Mouse (Mus musculus) cortical plate, adult 2 months (tissue): ENCODE results near the gene Epha7. TPM values are rescaled to one million over a fixed set of nuclear protein-coding genes. Genes with fewer than 3 reads are reported as not detected.

Experiments
- H3K27ac ChIP-seq: fragments of 200-500 bp; 2 replicates; pipeline ENCODE4 v1.5.1; 2012; ENCODE audit warnings: low read length, control low read depth, inconsistent platforms; ENCODE audit not compliant: insufficient read depth
- H3K4me1 ChIP-seq: fragments of 200-500 bp; 2 replicates; pipeline ENCODE4 v1.6.1; 2011; ENCODE audit warnings: low read length; ENCODE audit not compliant: control insufficient read depth, insufficient read depth
- H3K4me3 ChIP-seq: fragments of 200-500 bp; 2 replicates; pipeline ENCODE4 v1.5.1; 2011; ENCODE audit warnings: mild to moderate bottlenecking, low read length, control low read depth; ENCODE audit not compliant: insufficient read depth
- CTCF ChIP-seq: fragments of 200-500 bp; IDR thresholded peaks from 2 replicates; pipeline ENCODE4 v1.5.1; 2011; ENCODE audit warnings: mild to moderate bottlenecking, control low read depth, low read length; ENCODE audit not compliant: insufficient read depth; ENCODE audit errors: extremely low read depth
- POLR2A ChIP-seq: fragments of 200-500 bp; IDR thresholded peaks from 2 replicates; pipeline ENCODE4 v1.6.1; 2011; ENCODE audit warnings: mild to moderate bottlenecking, low read length, control low read depth; ENCODE audit not compliant: insufficient read depth; ENCODE audit errors: extremely low read depth
- polyA plus RNA-seq: library from polyadenylated mRNA; depleted of rRNA; stranded (reverse); fragments of >200 nt; gene quantifications from 2 replicates; pipeline ENCODE4 v1.2.3, GENCODE M21; 2012

The Epha7 gene
- polyA plus RNA-seq, 1 experiment: 29.3 TPM

DNA sequence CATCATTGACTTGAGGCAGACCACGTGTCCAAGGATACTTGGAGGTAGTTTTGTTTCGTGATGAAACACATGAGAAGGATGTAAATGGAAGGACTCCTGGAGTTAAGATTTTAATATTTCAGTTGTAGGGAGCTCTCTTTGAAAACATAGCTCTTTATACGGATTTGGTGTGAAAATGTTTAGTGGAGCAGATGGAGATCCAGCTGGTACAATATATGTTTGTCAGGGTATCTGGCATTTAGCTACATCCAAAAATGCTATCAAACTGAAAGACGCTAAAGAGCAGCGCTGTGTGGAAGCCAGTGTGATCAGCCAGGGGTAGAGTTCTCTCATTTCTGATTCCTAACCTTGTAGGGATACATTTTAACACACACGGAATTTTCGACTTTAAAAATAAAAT lies 82.5 kb downstream of the Epha7 start:
- Histone ChIP-seq H3K4me1 (no peaks in the 10 kb centered on the region), H3K27ac (no peak overlapping the region)
- TF ChIP-seq CTCF (no peak), POLR2A (no peak)

DNA sequence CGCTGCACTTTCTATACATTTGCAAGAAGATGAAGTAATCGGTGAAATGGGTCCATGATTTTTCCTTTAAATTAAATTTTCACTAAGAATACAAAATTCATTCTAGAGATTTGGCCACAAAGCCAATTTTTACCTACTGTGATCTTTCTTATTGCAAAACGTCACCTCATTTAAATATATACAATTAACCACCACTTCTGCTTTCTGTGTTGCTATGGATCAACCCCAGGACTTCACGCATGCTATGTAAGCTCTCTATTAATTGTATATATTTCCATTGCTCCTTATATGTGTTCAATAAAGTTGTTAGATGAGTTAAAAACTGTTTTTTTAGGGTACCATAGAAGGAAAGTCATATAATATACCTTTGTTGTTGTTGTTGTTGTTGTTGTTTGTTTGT lies 86.4 kb downstream of the Epha7 start:
- H3K4me3 ChIP-seq: no peak overlapping the region
- no peak for TF ChIP-seq CTCF
- TF ChIP-seq POLR2A: no peak
- no peak overlapping the region for H3K27ac ChIP-seq
- no peaks in the 10 kb centered on the region for H3K4me1 ChIP-seq

More for the DNA sequence above, 82.5 kb downstream of the Epha7 start:
- H3K4me3 ChIP-seq: no peak overlapping the region

- Histone ChIP-seq H3K4me3 (no peak overlapping the region), H3K4me1 (no peaks in the 10 kb centered on the region), H3K27ac (no peak overlapping the region)
- TF ChIP-seq CTCF (no peak), POLR2A (no peak)
Observed at GRCm38 (mm10) chr4:28899783-28900182, 86.9 kb downstream of the Epha7 start.

DNA sequence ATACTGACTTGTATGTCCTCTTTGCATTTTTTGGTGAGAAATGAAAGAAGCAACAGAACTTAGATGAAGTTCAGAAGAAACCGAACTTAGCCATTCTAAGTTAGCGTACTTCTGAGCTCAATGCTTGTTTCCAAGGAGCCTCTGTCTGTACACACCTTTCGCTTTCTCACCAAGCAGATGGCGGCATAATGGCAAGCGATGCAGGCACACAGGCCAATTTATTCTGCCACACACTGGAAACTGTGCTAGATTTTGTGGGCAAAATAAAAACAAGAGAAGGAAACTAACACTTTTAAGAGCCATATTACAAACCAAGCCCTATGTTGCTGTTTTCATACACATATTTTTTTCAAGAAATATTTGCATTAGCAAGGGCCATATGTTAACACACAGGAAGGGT lies 88.6 kb downstream of the Epha7 start:
- H3K27ac ChIP-seq: no peak overlapping the region

GRCm38 (mm10) chr4:28902004-28902704 lies 89.2 kb downstream of the Epha7 start:
- Histone ChIP-seq H3K27ac (no peak overlapping the region), H3K4me3 (no peak overlapping the region), H3K4me1 (no peaks in the 10 kb centered on the region)
- TF ChIP-seq CTCF: no peak
- TF ChIP-seq POLR2A: no peak

More for the DNA sequence above, 88.6 kb downstream of the Epha7 start:
- TF ChIP-seq CTCF (no peak), POLR2A (no peak)
- no peak overlapping the region for H3K4me3 ChIP-seq
- H3K4me1 ChIP-seq: no peaks in the 10 kb centered on the region

GRCm38 (mm10) chr4:28906985-28907384 lies 94.1 kb downstream of the Epha7 start:
- Histone ChIP-seq H3K4me1 (peaks cover 1% of the 10 kb centered on the region; the same call in 1 of the 2 replicates), H3K27ac (no peak overlapping the region), H3K4me3 (no peak overlapping the region)
- TF ChIP-seq POLR2A (no peak), CTCF (no peak)

GRCm38 (mm10) chr4:28910127-28910526 lies 97.2 kb downstream of the Epha7 start:
- Histone ChIP-seq H3K4me3 (no peak overlapping the region), H3K4me1 (peaks cover 1% of the 10 kb centered on the region; the same call in 1 of the 2 replicates), H3K27ac (no peak overlapping the region)
- TF ChIP-seq POLR2A (no peak), CTCF (no peak)

DNA sequence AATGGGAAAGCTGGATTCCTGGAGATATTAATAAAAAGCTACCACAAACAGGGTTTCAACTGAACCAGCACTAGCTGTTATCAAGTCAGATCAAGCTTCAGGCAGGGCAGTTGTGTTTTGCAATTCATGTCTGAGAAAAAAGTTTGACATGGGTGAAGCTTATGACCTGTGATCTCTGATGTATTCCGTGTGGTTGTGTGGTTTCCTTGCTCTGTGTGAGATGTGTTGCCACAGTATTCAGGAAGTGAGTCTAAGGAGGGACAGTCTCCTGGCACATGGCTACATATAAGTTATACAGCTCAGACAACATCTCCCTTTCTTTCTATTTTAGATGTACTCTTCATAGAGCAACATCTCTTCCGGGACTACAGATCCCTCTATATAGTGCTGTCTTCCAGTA lies 99.1 kb downstream of the Epha7 start:
- no peak overlapping the region for H3K27ac ChIP-seq
- TF ChIP-seq CTCF: no peak
- TF ChIP-seq POLR2A: no peak
- H3K4me1 ChIP-seq: peaks cover 1% of the 10 kb centered on the region; the same call in 1 of the 2 replicates
- H3K4me3 ChIP-seq: no peak overlapping the region

DNA sequence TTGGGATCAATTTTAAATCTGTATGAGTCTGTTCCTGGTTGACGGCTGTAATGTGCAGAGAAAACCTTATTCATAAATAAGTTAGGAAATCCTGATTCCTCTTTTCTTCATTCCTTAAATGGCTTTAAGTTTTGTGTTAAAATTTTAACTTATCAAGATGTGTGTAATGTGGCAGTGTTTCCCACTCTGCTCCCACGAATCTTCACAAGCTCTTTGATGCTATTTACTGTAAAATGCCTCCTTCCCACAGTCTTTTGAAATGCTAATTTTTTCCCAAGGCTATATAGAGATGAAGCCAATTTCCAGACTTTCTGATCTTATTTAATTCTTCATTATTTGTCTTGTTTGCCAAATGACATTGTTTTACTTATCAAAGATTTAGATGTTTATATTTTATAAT lies 100.7 kb downstream of the Epha7 start:
- H3K4me1 ChIP-seq: peaks cover 1% of the 10 kb centered on the region; the same call in 1 of the 2 replicates
- no peak overlapping the region for H3K27ac ChIP-seq
- TF ChIP-seq POLR2A (no peak), CTCF (no peak)
- no peak overlapping the region for H3K4me3 ChIP-seq

DNA sequence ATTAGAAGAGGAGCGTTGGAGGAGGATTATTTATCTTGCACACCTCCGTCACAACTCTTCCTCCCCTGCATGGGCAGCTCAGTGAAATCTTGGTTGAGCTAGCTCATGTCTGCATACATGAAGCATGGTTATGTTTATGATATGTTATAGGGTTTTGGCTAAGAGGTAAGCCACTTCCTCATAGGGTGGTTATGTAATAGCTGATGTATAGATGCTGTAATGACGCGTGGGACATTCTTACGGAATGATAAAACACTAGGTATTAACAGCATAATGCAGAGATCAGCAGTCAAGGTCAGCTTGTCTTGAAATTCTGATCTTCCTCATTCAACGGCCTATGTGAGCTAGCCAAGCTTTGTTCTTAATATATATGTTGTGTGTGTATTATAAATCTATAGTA lies 107.7 kb downstream of the Epha7 start:
- H3K27ac ChIP-seq: no peak overlapping the region
- no peak overlapping the region for H3K4me3 ChIP-seq
- TF ChIP-seq CTCF (no peak), POLR2A (no peak)
- H3K4me1 ChIP-seq: no peaks in the 10 kb centered on the region

- H3K27ac ChIP-seq: no peak overlapping the region
- no peak overlapping the region for H3K4me3 ChIP-seq
- TF ChIP-seq CTCF (no peak), POLR2A (no peak)
- no peaks in the 10 kb centered on the region for H3K4me1 ChIP-seq
Observed at GRCm38 (mm10) chr4:28926072-28926471, 113.1 kb downstream of the Epha7 start.
